Mouse (Mus musculus) midbrain, embryonic 13.5 days (tissue): ENCODE data around the gene Wdr20rt. TPM values are rescaled to one million over a fixed set of nuclear protein-coding genes. Genes with fewer than 3 reads are reported as not detected.
"Not testable (repeated sequence)": the region's sequence is repeated elsewhere in the genome, so short reads cannot be mapped to it uniquely, and the experiment has no call there.

ENCODE experiments used
- ATAC-seq: fragments of 200-750 bp; cut with Nextera tagmentation; 2 replicates; pipeline ENCODE4 v1.8.0; 2017; ENCODE audit warnings: mild to moderate bottlenecking, moderate TSS enrichment, moderate library complexity
- H3K27ac ChIP-seq: fragments of 300-500 bp; sonication (generic); 2 replicates; pipeline ENCODE4 v1.5.1; 2015; ENCODE audit warnings: inconsistent platforms, mild to moderate bottlenecking, moderate library complexity
- H3K27me3 ChIP-seq: fragments of 300-500 bp; sonication (generic); 2 replicates; pipeline ENCODE4 v1.6.1; 2015; ENCODE audit warnings: mild to moderate bottlenecking, inconsistent platforms
- H3K36me3 ChIP-seq: fragments of 300-500 bp; sonication (generic); 2 replicates; pipeline ENCODE4 v1.6.1; 2015; ENCODE audit warnings: mild to moderate bottlenecking, inconsistent platforms
- H3K4me1 ChIP-seq: fragments of 300-500 bp; sonication (generic); replicated peaks from 2 replicates; pipeline ENCODE4 v1.6.1; 2015; ENCODE audit warnings: inconsistent platforms
- H3K4me2 ChIP-seq: fragments of 300-500 bp; sonication (generic); replicated peaks from 2 replicates; pipeline ENCODE4 v1.6.1; 2015; ENCODE audit warnings: moderate library complexity, mild to moderate bottlenecking, inconsistent platforms
- H3K4me3 ChIP-seq: fragments of 300-500 bp; sonication (generic); replicated peaks from 2 replicates; pipeline ENCODE4 v1.5.1; 2015; ENCODE audit warnings: mild to moderate bottlenecking, inconsistent platforms
- H3K9ac ChIP-seq: fragments of 300-500 bp; sonication (generic); replicated peaks from 2 replicates; pipeline ENCODE4 v1.6.1; 2015; ENCODE audit warnings: mild to moderate bottlenecking, inconsistent platforms
- H3K9me3 ChIP-seq: fragments of 300-500 bp; sonication (generic); 2 replicates; pipeline ENCODE4 v1.6.1; 2016; ENCODE audit warnings: mild to moderate bottlenecking, inconsistent platforms
- WGBS: fragments of 180-500 bp; shearing (Covaris S2); methylation state at CpG from one replicate; pipeline ENCODE4 v1.1.7; 2015; 5-methylcytosine and 5-hydroxymethylcytosine counted together
- polyA plus RNA-seq: library from polyadenylated mRNA; unstranded; fragments of >200 nt; fragmentation: Nextera tagmentation; extraction: Ambion mirVana; gene quantifications from 2 replicates; pipeline ENCODE4 v1.2.1, GENCODE M21; 2015

Wdr20rt gene
- polyA plus RNA-seq: not detected in 2 replicates

DNA sequence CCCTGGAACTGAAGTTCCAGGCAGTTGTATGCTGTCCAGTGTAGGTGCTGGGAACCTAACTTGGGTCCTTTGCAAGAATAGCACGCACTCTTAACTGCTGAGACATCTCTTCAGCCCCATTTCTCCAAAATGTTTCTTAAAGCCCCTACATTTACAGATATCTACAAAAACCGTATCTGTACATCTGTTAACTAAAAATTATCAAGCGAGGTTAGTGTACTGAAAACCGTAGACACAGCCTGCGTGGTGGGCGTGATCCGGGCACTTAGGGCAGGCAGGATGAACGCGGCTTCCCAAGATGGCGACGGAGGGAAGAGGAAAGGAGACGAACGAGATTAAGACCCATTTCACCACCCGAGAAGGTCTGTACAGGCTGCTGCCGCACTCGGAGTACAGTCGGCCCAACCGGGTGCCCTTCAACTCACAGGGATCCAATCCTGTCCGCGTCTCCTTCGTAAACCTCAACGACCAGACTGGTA lies at the start of gene Wdr20rt:
Gene Wdr20rt (plus strand): TSS at position 51 of the 479 bp plus-strand sequence.
- no peak within 1 kb of the TSS for H3K27ac ChIP-seq
- H3K9me3 ChIP-seq: peaks cover 5% of the 10 kb centered on the region; the same call in 1 of the 2 replicates
- H3K9ac ChIP-seq: no peak within 1 kb of the TSS
- 96% methylated on average over 22 of the region's 22 CpGs for WGBS
- H3K36me3 ChIP-seq: no peaks in the 10 kb centered on the region
- ATAC-seq: no peak
- H3K27me3 ChIP-seq: no peaks in the 10 kb centered on the region
- 0 out of 2 replicates have a peak, but pooled peaks cover 3% of the 10 kb centered on the region for H3K4me1 ChIP-seq
- no peak within 1 kb of the TSS for H3K4me3 ChIP-seq
- H3K4me2 ChIP-seq: no peak within 1 kb of the TSS

DNA sequence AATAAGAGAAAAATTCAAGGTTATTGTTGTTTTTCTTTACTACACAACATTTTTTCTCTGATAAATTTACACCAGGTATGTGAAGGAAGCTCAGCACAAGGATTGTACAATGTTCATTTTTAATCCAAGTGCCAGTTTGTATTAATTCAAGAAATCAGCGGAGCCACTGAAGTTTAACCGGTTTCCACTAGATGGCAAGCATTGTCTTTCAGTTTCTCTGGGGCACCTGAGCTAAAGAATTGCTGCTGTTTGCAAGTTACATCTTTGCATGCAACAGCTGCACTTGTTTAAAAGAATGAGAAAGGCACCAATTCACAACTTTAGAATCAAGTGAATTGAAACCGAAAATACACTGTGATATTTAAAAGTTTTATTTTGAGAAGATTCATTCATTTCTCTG lies 38.0 kb upstream of the Wdr20rt start:
- no peak overlapping the region for H3K27ac ChIP-seq
- no peaks in the 10 kb centered on the region for H3K4me1 ChIP-seq
- H3K27me3 ChIP-seq: no peaks in the 10 kb centered on the region
- H3K4me3 ChIP-seq: no peak overlapping the region
- ATAC-seq: no peak
- no peaks in the 10 kb centered on the region for H3K9me3 ChIP-seq
- no peak overlapping the region for H3K9ac ChIP-seq
- no peaks in the 10 kb centered on the region for H3K36me3 ChIP-seq
- H3K4me2 ChIP-seq: no peak overlapping the region
- WGBS: 58% methylated on average over 3 of the region's 3 CpGs

DNA sequence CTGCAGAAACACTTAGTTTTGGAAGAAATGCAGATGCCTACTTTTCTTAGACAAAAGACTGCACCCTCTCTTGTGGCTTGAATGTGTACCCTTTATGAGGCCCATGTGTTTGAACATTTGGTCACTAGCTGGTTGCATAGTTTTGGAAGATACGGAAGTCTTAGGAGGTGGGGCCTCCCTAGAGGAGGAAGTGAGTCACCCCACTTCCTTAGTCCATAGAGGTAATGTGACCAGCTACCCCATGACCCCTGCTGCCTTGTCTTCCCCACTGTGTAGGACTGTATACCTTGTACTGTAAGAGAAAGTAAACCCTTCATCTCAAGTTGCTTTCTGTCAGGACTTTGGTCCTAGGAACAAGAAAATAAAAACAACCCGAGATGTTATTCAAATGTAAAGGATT lies 36.1 kb upstream of the Wdr20rt start:
- no peaks in the 10 kb centered on the region for H3K9me3 ChIP-seq
- H3K27me3 ChIP-seq: no peaks in the 10 kb centered on the region
- H3K4me3 ChIP-seq: no peak overlapping the region
- H3K27ac ChIP-seq: no peak overlapping the region
- no peak for ATAC-seq
- H3K4me1 ChIP-seq: no peaks in the 10 kb centered on the region
- H3K4me2 ChIP-seq: no peak overlapping the region
- no peak overlapping the region for H3K9ac ChIP-seq
- H3K36me3 ChIP-seq: no peaks in the 10 kb centered on the region
- 81% methylated on average over 2 of the region's 2 CpGs for WGBS

DNA sequence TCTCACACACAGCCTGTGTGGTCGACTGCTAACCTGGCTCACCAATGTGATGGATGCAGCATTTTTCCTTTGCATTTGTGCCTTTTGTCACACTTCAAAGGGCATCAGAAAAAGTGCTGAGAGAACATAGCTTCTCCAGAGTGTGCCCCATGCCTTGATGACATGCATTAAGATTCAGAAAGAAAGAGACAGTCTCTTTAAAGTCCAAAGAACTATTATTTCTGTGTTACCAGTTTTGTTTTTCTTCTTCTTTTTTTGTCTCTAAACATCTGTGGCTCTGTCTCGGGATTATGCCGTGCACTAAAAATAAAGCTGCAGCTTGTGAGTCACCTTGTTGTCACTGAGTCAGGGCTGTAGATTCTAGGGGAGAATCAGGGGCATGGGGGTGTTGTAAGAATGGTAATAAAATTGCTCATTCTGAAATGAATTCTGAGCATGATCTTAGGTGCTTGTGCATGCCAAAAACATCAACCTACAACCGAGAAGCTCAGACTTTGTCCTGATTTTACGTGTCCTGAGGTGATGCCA lies 31.2 kb upstream of the Wdr20rt start:
- Histone ChIP-seq H3K36me3 (no peaks in the 10 kb centered on the region), H3K27me3 (no peaks in the 10 kb centered on the region), H3K4me2 (no peak overlapping the region), H3K9ac (no peak overlapping the region), H3K4me3 (no peak overlapping the region), H3K27ac (no peak overlapping the region), H3K9me3 (no peaks in the 10 kb centered on the region), H3K4me1 (no peaks in the 10 kb centered on the region)
- WGBS: 68% methylated on average over 5 of the region's 5 CpGs
- no peak for ATAC-seq

DNA sequence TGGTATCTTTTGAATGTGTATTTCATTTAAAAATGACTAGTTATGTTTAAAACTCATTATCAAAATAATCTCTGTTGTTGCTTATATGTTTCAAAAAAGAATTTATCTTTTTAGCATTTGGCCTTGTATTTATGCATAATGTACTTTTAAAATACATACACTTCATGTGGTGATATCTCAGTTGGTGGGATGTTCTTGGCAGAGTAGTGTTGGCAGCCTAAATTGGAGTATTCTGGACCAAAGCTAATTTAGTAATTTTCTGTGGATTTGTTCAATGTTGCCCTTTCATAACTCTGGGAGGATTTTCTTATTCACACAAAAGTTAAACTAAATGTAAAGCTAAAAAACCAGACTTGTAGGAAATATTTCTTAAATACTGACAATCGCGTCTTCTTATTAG lies 23.5 kb upstream of the Wdr20rt start:
- no peak for ATAC-seq
- Histone ChIP-seq H3K4me1 (no peaks in the 10 kb centered on the region), H3K27ac (no peak overlapping the region), H3K4me3 (no peak overlapping the region), H3K9ac (no peak overlapping the region), H3K4me2 (no peak overlapping the region), H3K9me3 (no peaks in the 10 kb centered on the region), H3K36me3 (no peaks in the 10 kb centered on the region), H3K27me3 (no peaks in the 10 kb centered on the region)
- WGBS: 93% methylated on average over 2 of the region's 2 CpGs

DNA sequence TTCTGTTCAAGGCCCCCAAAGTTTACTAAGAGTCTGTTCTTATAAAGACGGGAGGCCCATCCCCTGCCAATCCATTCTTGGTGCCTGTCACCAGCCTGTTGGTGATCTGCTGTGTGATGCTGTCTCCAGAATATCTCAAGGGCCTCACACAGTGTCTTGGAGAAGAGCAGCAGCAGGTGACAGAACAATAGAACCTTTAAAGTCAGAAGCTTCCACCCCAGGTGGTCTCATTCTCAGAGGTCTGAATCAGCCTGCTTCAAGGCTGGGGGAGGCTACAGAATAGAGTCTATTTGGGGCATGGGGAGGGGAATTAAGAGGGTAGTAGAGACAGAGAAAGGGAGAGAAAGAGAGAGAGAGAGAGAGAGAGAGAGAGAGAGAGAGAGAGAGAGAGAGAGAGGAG lies 18.9 kb upstream of the Wdr20rt start:
- no peak overlapping the region for H3K9ac ChIP-seq
- H3K9me3 ChIP-seq: no peaks in the 10 kb centered on the region
- no peaks in the 10 kb centered on the region for H3K27me3 ChIP-seq
- no peak overlapping the region for H3K27ac ChIP-seq
- WGBS: 30% methylated on average over 1 of the region's 1 CpGs
- no peaks in the 10 kb centered on the region for H3K4me1 ChIP-seq
- no peak overlapping the region for H3K4me3 ChIP-seq
- no peak for ATAC-seq
- H3K36me3 ChIP-seq: no peaks in the 10 kb centered on the region
- H3K4me2 ChIP-seq: no peak overlapping the region

DNA sequence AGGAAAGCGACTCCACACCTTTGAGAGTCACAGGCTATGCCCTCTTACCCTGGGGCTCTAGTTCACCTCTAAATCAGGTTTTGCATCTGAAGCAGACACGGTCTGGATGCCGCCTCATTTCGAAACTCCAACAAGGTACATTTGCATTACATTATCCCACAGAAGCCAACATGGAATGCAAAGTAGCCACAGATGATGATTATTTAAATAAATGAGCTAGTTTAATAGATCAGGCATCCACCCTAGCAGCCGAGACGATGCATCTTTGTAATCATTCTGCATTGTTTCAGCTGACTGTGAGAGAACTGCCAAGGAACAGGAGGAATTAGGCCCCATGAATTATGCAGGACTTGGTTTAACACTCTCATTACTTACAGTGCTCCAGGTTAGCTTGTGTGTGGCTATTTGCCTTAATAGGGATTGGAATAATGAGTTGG lies 8.9 kb upstream of the Wdr20rt start:
- no peak overlapping the region for H3K4me3 ChIP-seq
- ATAC-seq: peak; percentile 90
- H3K27me3 ChIP-seq: no peaks in the 10 kb centered on the region
- no peak overlapping the region for H3K9ac ChIP-seq
- peaks cover 9% of the 10 kb centered on the region for H3K4me1 ChIP-seq
- 38% methylated on average over 6 of the region's 6 CpGs for WGBS
- H3K4me2 ChIP-seq: no peak overlapping the region
- H3K36me3 ChIP-seq: no peaks in the 10 kb centered on the region
- no peaks in the 10 kb centered on the region for H3K9me3 ChIP-seq
- peak overlapping the region; percentile 74 for H3K27ac ChIP-seq

DNA sequence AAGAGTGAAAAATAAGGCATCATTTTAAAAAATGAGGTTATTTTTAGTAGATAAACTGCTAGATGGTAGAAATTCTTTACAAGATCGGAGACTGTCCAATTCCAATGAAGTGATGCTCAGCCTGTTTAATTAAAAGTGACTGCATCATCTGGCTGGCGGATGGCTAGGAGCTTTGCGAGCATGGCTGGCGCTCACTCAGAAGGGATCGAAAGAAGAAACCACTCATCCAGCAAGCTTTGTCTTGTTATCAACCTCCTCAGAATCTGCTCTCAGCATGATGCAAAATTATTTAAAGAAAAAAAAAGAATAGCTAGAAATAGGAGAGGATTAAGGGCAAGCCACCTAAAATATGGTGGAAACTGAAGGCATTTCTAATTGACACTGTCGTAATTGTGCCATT lies 3.3 kb downstream of the Wdr20rt start:
- Histone ChIP-seq H3K9me3 (peaks cover 5% of the 10 kb centered on the region; the same call in 1 of the 2 replicates), H3K27ac (0 out of 2 replicates have a peak overlapping the region, but pooled peaks have one; percentile 44), H3K4me2 (no peak overlapping the region), H3K9ac (no peak overlapping the region), H3K4me1 (0 out of 2 replicates have a peak, but pooled peaks cover 3% of the 10 kb centered on the region), H3K27me3 (no peaks in the 10 kb centered on the region), H3K36me3 (no peaks in the 10 kb centered on the region), H3K4me3 (no peak overlapping the region)
- ATAC-seq: peak; percentile 56; the same call in 1 of the 2 replicates
- 49% methylated on average over 6 of the region's 6 CpGs for WGBS

DNA sequence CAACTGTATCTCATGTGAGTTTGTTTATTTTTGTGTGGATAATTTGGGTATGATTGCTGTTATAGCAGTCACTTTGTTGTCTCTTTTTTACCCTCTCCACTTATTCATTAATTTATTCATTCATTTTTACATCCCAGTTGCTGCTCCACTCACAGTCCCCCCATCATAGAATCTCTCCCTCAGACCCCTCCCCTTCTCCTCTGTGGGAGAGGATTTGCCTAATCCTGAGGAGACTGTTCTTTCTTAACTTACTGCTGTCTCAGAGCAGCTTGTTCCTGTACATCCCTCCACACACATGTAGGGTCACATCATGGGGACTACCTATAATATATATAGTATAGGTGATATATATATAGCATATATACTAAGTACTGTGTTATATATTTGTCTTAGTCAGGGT lies 3.7 kb downstream of the Wdr20rt start:
- Histone ChIP-seq H3K27ac (0 out of 2 replicates have a peak overlapping the region, but pooled peaks have one; percentile 44), H3K4me3 (no peak overlapping the region), H3K9ac (no peak overlapping the region), H3K36me3 (no peaks in the 10 kb centered on the region), H3K9me3 (peaks cover 5% of the 10 kb centered on the region; the same call in 1 of the 2 replicates), H3K4me1 (0 out of 2 replicates have a peak, but pooled peaks cover 3% of the 10 kb centered on the region), H3K4me2 (no peak overlapping the region), H3K27me3 (no peaks in the 10 kb centered on the region)
- peak; percentile 72 for ATAC-seq

DNA sequence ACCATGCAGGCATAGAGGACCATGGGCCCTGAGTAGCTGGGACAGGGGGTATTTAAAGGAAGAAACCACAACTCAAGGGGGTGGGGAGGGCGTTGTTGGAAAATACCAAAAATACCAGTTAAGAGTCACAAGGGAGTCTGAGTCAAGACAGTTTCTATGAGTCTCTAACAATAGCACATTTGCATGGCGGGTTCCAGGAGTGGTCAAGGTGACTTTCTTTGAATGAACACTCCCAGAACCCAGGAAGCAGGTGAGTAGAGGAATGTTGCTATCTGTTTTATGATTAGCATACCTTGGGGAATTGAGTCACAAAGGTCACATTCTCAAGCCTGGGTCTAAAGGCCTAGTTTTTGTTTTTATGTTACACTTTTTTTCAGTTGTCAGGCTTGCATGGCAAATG lies 7.5 kb downstream of the Wdr20rt start:
- H3K36me3 ChIP-seq, H3K27ac ChIP-seq, H3K9ac ChIP-seq, ATAC-seq, H3K9me3 ChIP-seq, H3K4me2 ChIP-seq, H3K27me3 ChIP-seq, H3K4me3 ChIP-seq, H3K4me1 ChIP-seq: not testable (repeated sequence)
- 90% methylated on average over 2 of the region's 2 CpGs for WGBS

DNA sequence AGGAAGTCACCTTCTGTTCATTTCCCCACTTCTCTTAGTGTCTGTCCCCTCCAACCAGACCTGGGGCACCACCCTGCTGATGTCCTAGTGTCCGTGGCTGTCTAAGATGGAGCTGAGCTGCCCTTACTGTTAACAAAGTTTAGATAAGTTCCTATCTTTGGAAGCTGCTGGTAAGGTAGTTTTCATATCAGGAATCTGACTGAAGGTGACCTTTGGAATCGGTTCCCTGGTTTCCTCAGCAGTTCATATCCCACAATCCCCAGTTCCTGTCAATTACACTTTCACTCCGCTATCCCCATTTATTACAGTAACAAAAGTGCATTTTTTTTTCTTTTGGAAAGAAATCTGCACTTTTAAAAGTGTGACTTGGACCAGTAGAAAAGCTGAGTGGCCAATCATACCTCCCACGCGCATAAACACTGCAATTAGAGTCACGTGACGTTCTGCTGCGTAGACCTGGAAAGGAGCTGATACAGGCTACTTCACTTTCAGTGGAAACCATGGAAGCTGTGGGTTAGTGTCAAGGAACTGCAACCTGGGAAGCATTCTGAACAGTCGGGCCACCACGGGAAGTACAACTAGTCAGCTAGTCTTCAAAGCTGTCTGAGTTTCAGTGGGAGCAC lies 24.9 kb downstream of the Wdr20rt start:
- no peaks in the 10 kb centered on the region for H3K9me3 ChIP-seq
- H3K4me3 ChIP-seq: no peak overlapping the region
- H3K27me3 ChIP-seq: no peaks in the 10 kb centered on the region
- H3K9ac ChIP-seq: no peak overlapping the region
- no peaks in the 10 kb centered on the region for H3K36me3 ChIP-seq
- no peaks in the 10 kb centered on the region for H3K4me1 ChIP-seq
- no peak overlapping the region for H3K4me2 ChIP-seq
- no peak overlapping the region for H3K27ac ChIP-seq
- ATAC-seq: no peak
- whole genome bisulfite sequencing: 94% methylated on average over 10 of the region's 10 CpGs

DNA sequence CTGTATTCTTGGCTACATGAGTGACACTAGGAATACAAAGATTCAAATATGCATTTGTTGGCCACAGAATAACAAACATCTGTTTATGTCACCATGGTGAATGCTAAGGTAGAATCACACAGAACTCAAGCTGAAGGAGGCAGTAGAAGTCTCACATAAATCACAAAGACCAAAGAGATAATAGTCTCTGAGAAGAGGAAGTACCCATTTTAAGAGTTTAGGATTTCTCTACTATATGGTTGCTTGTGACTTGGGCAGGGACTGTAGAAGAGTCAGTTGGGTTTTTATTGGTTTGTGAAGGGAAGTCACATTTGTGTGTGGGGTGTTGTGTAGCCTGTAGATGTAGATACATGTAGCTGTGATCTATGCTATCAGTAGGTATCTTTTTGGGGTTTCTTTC lies 31.6 kb downstream of the Wdr20rt start:
- Histone ChIP-seq H3K27ac (no peak overlapping the region), H3K36me3 (no peaks in the 10 kb centered on the region), H3K4me1 (peaks cover 11% of the 10 kb centered on the region; the same call in 1 of the 2 replicates), H3K27me3 (no peaks in the 10 kb centered on the region), H3K4me3 (no peak overlapping the region), H3K9me3 (no peaks in the 10 kb centered on the region), H3K4me2 (no peak overlapping the region), H3K9ac (no peak overlapping the region)
- no peak for ATAC-seq
